Mouse (Mus musculus): ENCODE measurements around the gene Prkag1.

Prkag1 gene

GRCm38 (mm10) chr15:98853161-98853937, 22.0 kb upstream of the Prkag1 start:
- no peak for DNase-seq (ENCODE audit: low spot score)

GRCm38 (mm10) chr15:98852733-98853132, 21.4 kb upstream of the Prkag1 start:
- DNase-seq (ENCODE audit: low spot score), result no peak

GRCm38 (mm10) chr15:98852071-98852470, 20.8 kb upstream of the Prkag1 start:
- no peak for DNase-seq (ENCODE audit: low spot score)

- no peak for DNase-seq (ENCODE audit: low spot score)
Measured at GRCm38 (mm10) chr15:98851229-98851818, 20.0 kb upstream of the Prkag1 start.

- DNase-seq (ENCODE audit: low spot score), result no peak
Measured at GRCm38 (mm10) chr15:98850668-98851067, 19.3 kb upstream of the Prkag1 start.

GRCm38 (mm10) chr15:98849956-98850600, 18.8 kb upstream of the Prkag1 start:
- no peak for DNase-seq (ENCODE audit: low spot score)

GRCm38 (mm10) chr15:98849165-98849564, 17.8 kb upstream of the Prkag1 start:
- DNase-seq (ENCODE audit: low spot score), result no peak

GRCm38 (mm10) chr15:98846140-98846539, 14.8 kb upstream of the Prkag1 start:
- DNase-seq (ENCODE audit: low spot score), result no peak

- DNase-seq (ENCODE audit: low spot score), result no peak
Measured at GRCm38 (mm10) chr15:98845149-98845548, 13.8 kb upstream of the Prkag1 start.

- DNase-seq (ENCODE audit: low spot score), result no peak
Measured at GRCm38 (mm10) chr15:98843595-98844223, 12.4 kb upstream of the Prkag1 start.

- DNase-seq (ENCODE audit: low spot score), result no peak
Measured at GRCm38 (mm10) chr15:98839671-98840585, 8.6 kb upstream of the Prkag1 start.

- DNase-seq (ENCODE audit: low spot score), result no peak
Measured at GRCm38 (mm10) chr15:98839161-98839560, 7.8 kb upstream of the Prkag1 start.

- DNase-seq (ENCODE audit: low spot score), result no peak
Measured at GRCm38 (mm10) chr15:98837743-98838103, 6.4 kb upstream of the Prkag1 start.

GRCm38 (mm10) chr15:98837006-98837742, 5.9 kb upstream of the Prkag1 start:
- DNase-seq (ENCODE audit: low spot score), result no peak

GRCm38 (mm10) chr15:98835291-98835690, 4.0 kb upstream of the Prkag1 start:
- DNase-seq (ENCODE audit: low spot score), result no peak

GRCm38 (mm10) chr15:98834059-98834458, 2.7 kb upstream of the Prkag1 start:
- no peak for DNase-seq (ENCODE audit: low spot score)

GRCm38 (mm10) chr15:98833281-98833680, 2.0 kb upstream of the Prkag1 start:
- DNase-seq (ENCODE audit: low spot score), result no peak

GRCm38 (mm10) chr15:98832161-98833058, 1.1 kb upstream of the Prkag1 start:
- no peak for DNase-seq (ENCODE audit: low spot score)

- DNase-seq (ENCODE audit: low spot score), result no peak
Measured at GRCm38 (mm10) chr15:98831684-98832035, 339 bp upstream of the Prkag1 start.

- no peak for DNase-seq (ENCODE audit: low spot score)
Measured at GRCm38 (mm10) chr15:98827611-98828011, 3.7 kb downstream of the Prkag1 start.

Measured in urinary bladder, postnatal 25 days (tissue).